Mouse (Mus musculus): ENCODE data around the gene Spata17.

GRCm38 (mm10) chr1:187031796-187032195 lies 183.5 kb downstream of the Spata17 start:
- TF ChIP-seq POLR2A (IDR thresholded peaks at IDR 0.05; ENCODE audit: borderline replicate concordance, low read depth, low read length) (no peak), CTCF (IDR thresholded peaks at IDR 0.05; ENCODE audit: low read depth, low read length) (0 out of 2 replicates have a peak, but pooled peaks have one; percentile 11)

Data from bone marrow macrophage, adult 2 months (primary cell).